Mouse (Mus musculus) liver, embryonic 15.5 days (tissue): Measurements from ENCODE around the gene Dvl3. TPM values are rescaled to one million over a fixed set of nuclear protein-coding genes. Genes with fewer than 3 reads are reported as not detected.
"Not testable (repeated sequence)": the region's sequence is repeated elsewhere in the genome, so short reads cannot be mapped to it uniquely, and the experiment has no call there.

Experiments
- ATAC-seq: fragments of 200-750 bp; cut with Nextera tagmentation; 2 replicates; pipeline ENCODE4 v1.8.0; 2017; ENCODE audit warnings: moderate number of reproducible peaks, mild to moderate bottlenecking, moderate library complexity; ENCODE audit not compliant: insufficient read depth
- H3K27ac ChIP-seq: fragments of 300-500 bp; sonication (generic); replicated peaks from 2 replicates; pipeline ENCODE4 v1.5.1; 2015; ENCODE audit warnings: mild to moderate bottlenecking, inconsistent platforms
- H3K27me3 ChIP-seq: fragments of 300-500 bp; sonication (generic); 2 replicates; pipeline ENCODE4 v1.6.1; 2015; ENCODE audit warnings: mild to moderate bottlenecking, inconsistent platforms
- H3K36me3 ChIP-seq: fragments of 300-500 bp; sonication (generic); replicated peaks from 2 replicates; pipeline ENCODE4 v1.6.1; 2015; ENCODE audit warnings: moderate library complexity, mild to moderate bottlenecking, inconsistent platforms
- H3K4me1 ChIP-seq: fragments of 300-500 bp; sonication (generic); replicated peaks from 2 replicates; pipeline ENCODE4 v1.6.1; 2015; ENCODE audit warnings: inconsistent platforms
- H3K4me2 ChIP-seq: fragments of 300-500 bp; sonication (generic); 2 replicates; pipeline ENCODE4 v1.6.1; 2015; ENCODE audit warnings: moderate library complexity, mild to moderate bottlenecking, inconsistent platforms
- H3K4me3 ChIP-seq: fragments of 300-500 bp; sonication (generic); replicated peaks from 2 replicates; pipeline ENCODE4 v1.5.1; 2015; ENCODE audit warnings: mild to moderate bottlenecking, inconsistent platforms
- H3K9ac ChIP-seq: fragments of 300-500 bp; sonication (generic); 2 replicates; pipeline ENCODE4 v1.6.1; 2015; ENCODE audit warnings: moderate library complexity, mild to moderate bottlenecking, inconsistent platforms
- H3K9me3 ChIP-seq: fragments of 300-500 bp; sonication (generic); replicated peaks from 2 replicates; pipeline ENCODE4 v1.6.1; 2016; ENCODE audit warnings: inconsistent platforms
- WGBS: fragments of 180-500 bp; shearing (Covaris S2); methylation state at CpG from one replicate; pipeline ENCODE4 v1.1.7; 2015; ENCODE audit warnings: mixed read lengths; ENCODE audit not compliant: insufficient replicate concordance; 5-methylcytosine and 5-hydroxymethylcytosine counted together
- polyA plus RNA-seq: library from polyadenylated mRNA; unstranded; fragments of >200 nt; fragmentation: Nextera tagmentation; extraction: Ambion mirVana; gene quantifications from 2 replicates; pipeline ENCODE4 v1.2.1, GENCODE M21; 2015

Gene Dvl3
- polyA plus RNA-seq, 1 experiment from 2014 or later = 3.8 TPM

DNA sequence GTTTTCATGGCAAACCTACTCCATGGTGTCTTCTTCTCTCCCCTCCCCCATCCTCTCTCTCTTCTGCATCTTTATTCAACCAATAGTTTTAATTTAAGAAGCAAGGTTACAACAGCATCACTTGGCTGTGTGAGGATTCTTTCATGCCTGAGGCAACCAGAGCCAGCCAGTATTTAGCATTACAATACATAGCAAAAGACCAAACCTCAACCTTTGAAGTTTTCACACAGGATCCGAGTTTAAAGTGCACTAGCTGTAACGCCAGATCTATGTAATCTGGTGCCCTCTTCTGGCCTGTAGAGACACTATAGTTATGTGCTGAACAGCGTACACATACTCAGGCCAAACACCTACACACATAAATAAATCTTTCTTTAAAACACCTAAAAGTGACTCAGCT lies 36.7 kb upstream of the Dvl3 start:
- Histone ChIP-seq H3K9me3 (no peaks in the 10 kb centered on the region), H3K9ac (no peak overlapping the region), H3K4me1 (no peaks in the 10 kb centered on the region; the same call in 1 of the 2 replicates), H3K4me3 (no peak overlapping the region), H3K27ac (no peak overlapping the region), H3K27me3 (no peaks in the 10 kb centered on the region), H3K4me2 (no peak overlapping the region), H3K36me3 (no peaks in the 10 kb centered on the region)
- 24% methylated on average over 3 of the region's 3 CpGs for WGBS
- ATAC-seq = no peak

DNA sequence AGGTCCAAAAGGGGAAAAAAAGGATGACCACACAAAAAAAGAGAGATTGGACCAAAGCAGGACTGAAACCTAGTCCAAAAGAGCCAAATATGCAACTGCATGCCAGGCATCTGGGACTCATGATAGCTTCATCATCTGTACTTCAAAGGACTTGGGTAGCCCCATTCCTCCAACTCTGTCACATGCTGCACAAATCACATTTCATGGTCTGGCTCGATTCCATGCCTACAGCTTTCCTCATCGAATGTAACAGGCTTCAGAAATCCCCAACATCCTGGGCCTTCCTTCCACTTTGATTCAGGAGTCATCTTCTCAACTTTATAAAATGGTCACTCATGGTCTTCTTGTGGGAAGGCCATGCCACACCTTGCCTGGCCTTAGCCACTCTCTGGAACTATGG lies 35.0 kb upstream of the Dvl3 start:
- H3K27me3 ChIP-seq = no peaks in the 10 kb centered on the region
- no peak overlapping the region for H3K27ac ChIP-seq
- no peak overlapping the region for H3K4me2 ChIP-seq
- no peak overlapping the region for H3K4me3 ChIP-seq
- no peaks in the 10 kb centered on the region for H3K36me3 ChIP-seq
- no peaks in the 10 kb centered on the region; the same call in 1 of the 2 replicates for H3K4me1 ChIP-seq
- no peaks in the 10 kb centered on the region for H3K9me3 ChIP-seq
- no peak overlapping the region for H3K9ac ChIP-seq
- no peak for ATAC-seq
- WGBS = 53% methylated on average over 2 of the region's 2 CpGs

DNA sequence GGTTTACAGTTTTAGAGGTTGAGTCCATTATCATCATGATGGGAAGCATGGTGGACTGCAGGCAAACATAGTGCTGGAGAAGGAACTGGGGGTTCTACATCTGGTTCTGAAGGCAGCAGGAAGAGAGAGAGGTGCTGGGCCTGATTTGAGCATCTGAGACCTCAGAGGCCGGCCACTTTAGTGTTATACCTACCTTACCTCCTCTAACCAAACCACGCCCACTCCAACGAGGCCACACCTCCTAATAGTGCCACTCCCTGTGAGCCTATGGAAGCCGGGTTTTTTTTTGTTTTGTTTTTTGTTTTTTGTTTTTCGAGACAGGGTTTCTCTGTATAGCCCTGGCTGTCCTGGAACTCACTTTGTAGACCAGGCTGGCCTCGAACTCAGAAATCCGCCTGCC lies 33.1 kb upstream of the Dvl3 start:
- H3K4me3 ChIP-seq, H3K4me1 ChIP-seq, H3K4me2 ChIP-seq, ATAC-seq, H3K9me3 ChIP-seq, H3K27ac ChIP-seq, H3K27me3 ChIP-seq, H3K36me3 ChIP-seq, H3K9ac ChIP-seq: not testable (repeated sequence)
- WGBS = 59% methylated on average over 7 of the region's 7 CpGs

DNA sequence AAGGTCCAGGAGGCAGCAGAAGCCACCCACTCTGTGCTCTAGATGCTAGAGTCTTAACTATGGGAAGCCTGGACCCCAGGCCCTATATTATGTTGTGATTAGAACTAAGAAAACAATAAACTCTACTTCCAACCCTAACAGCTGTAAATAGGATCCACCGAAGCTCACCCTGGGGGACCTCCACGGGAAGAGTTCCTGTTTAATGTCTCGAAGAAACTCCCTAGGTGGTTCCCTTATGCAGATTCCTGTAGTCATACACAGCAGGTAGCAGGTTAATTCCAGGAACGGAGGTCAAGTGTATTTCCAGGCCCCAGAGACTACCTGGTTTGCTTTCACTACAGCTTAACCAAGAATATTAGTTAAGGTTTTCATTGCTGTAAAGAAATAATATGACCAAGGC lies 31.7 kb upstream of the Dvl3 start:
- Histone ChIP-seq H3K9me3 (no peaks in the 10 kb centered on the region), H3K4me3 (no peak overlapping the region), H3K27ac (no peak overlapping the region), H3K27me3 (no peaks in the 10 kb centered on the region), H3K9ac (no peak overlapping the region), H3K4me1 (no peaks in the 10 kb centered on the region), H3K4me2 (no peak overlapping the region), H3K36me3 (no peaks in the 10 kb centered on the region)
- ATAC-seq = no peak
- WGBS = 47% methylated on average over 4 of the region's 4 CpGs

DNA sequence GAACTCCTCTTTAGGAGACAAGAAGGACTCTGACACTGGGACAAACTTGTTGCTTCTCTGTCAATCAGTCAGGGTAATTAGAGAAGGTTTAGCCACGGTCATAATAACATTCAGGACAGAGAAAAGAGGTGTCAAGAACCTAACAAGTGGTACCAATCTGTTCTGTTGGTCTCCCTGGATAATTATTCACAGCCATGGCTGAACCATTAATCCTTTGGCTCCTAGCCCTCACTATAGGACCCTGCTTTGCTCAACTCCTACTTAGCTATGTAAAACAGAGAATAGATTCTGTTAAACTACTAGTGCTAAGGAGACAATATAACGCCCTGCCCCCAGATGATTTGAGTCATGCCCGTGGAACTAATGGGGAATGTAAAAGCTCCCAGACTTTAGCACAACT lies 30.7 kb upstream of the Dvl3 start:
- Histone ChIP-seq H3K4me3 (no peak overlapping the region), H3K27me3 (no peaks in the 10 kb centered on the region), H3K27ac (no peak overlapping the region), H3K4me2 (no peak overlapping the region), H3K9me3 (no peaks in the 10 kb centered on the region), H3K36me3 (no peaks in the 10 kb centered on the region), H3K4me1 (no peaks in the 10 kb centered on the region), H3K9ac (no peak overlapping the region)
- ATAC-seq = no peak
- 46% methylated on average over 3 of the region's 3 CpGs for WGBS

DNA sequence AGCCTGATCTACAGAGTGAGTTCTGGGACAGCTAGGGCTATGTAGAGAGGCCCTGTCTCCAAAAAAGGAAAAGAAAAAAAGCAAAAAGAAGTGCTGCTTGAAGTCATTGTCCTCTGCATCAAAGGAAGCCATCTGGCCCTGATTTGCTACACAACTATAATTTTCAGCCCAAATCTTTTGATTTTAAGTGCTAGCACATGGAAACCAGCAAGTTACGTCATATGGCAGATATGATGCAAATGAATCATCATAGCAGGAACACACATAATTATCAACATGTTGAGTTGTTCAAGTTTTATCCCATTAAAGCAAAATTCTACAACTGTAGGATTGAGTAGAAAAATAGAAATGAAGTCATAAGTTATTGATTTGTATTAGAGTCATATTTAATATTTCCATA lies 28.6 kb upstream of the Dvl3 start:
- H3K4me1 ChIP-seq = no peaks in the 10 kb centered on the region
- WGBS = 49% methylated on average over 1 of the region's 1 CpGs
- H3K36me3 ChIP-seq = no peaks in the 10 kb centered on the region
- no peaks in the 10 kb centered on the region for H3K9me3 ChIP-seq
- H3K9ac ChIP-seq = no peak overlapping the region
- no peak overlapping the region for H3K4me2 ChIP-seq
- no peak for ATAC-seq
- no peaks in the 10 kb centered on the region for H3K27me3 ChIP-seq
- no peak overlapping the region for H3K4me3 ChIP-seq
- H3K27ac ChIP-seq = no peak overlapping the region

DNA sequence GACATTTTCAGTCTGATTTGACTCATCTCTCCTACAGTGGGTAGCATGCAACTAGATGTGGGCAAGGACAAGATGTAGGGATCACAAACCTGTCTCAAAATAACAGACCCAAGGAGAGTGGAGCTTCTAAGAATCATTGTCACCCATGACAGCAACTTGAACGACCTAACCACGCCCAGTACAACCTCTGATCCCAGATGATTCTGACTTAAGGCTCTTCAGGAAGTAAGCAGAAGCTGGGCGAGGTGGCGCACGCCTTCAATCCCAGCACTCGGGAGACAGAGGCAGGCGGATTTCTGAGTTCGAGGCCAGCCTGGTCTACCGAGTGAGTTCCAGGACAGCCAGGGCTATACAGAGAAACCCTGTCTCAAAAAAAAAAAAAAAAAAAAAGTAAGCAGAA lies 28.0 kb upstream of the Dvl3 start:
- H3K9ac ChIP-seq, H3K27me3 ChIP-seq, H3K4me2 ChIP-seq, H3K36me3 ChIP-seq, ATAC-seq, H3K4me3 ChIP-seq, H3K4me1 ChIP-seq, H3K9me3 ChIP-seq, H3K27ac ChIP-seq: not testable (repeated sequence)
- 66% methylated on average over 9 of the region's 9 CpGs for WGBS

DNA sequence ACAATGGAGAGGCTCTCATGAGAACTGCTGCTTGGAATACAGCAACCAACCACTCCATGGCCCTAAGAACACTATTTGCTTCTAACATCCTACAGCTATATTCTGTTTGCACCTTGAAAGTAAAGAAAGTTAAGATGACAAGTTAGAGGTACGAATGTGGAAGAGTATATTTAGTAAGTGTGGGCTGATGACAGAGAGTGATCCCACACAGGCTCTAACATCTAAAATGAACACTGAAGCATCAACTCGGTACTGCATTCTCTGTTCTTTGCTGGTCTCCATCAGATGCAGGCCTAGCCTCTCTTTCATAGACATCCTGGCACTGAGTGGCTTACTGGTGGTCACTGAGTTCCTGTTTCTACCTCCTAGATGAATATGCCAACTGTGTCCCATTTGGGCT lies 27.5 kb upstream of the Dvl3 start:
- H3K9ac ChIP-seq = no peak overlapping the region
- no peaks in the 10 kb centered on the region for H3K36me3 ChIP-seq
- H3K4me3 ChIP-seq = no peak overlapping the region
- ATAC-seq = no peak
- no peak overlapping the region for H3K4me2 ChIP-seq
- no peaks in the 10 kb centered on the region for H3K27me3 ChIP-seq
- H3K9me3 ChIP-seq = no peaks in the 10 kb centered on the region
- H3K4me1 ChIP-seq = no peaks in the 10 kb centered on the region
- 55% methylated on average over 2 of the region's 2 CpGs for WGBS
- H3K27ac ChIP-seq = no peak overlapping the region

DNA sequence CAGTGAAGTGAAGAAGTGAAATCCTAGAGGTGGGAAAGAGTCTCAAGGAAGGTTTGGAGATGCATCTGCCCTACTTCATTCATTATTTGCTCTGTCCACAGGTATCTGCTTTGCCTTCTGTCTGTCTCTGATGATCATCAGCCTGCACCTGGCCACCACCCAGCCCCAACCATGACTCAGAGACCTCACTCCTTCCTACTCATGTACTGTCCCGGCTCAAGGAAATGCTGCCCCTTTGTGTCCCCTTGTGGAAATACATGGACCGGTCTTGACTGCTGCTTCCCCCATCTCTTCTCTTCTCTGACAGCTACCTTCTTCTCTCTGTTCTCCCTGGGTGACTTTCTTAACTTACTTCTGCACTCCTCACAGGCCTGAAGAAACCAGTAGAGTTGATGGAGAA lies 26.2 kb upstream of the Dvl3 start:
- Histone ChIP-seq H3K9me3 (no peaks in the 10 kb centered on the region), H3K4me2 (no peak overlapping the region), H3K27ac (no peak overlapping the region), H3K4me3 (no peak overlapping the region), H3K4me1 (no peaks in the 10 kb centered on the region), H3K36me3 (no peaks in the 10 kb centered on the region), H3K27me3 (no peaks in the 10 kb centered on the region), H3K9ac (no peak overlapping the region)
- ATAC-seq = no peak
- WGBS = 26% methylated on average over 2 of the region's 2 CpGs

DNA sequence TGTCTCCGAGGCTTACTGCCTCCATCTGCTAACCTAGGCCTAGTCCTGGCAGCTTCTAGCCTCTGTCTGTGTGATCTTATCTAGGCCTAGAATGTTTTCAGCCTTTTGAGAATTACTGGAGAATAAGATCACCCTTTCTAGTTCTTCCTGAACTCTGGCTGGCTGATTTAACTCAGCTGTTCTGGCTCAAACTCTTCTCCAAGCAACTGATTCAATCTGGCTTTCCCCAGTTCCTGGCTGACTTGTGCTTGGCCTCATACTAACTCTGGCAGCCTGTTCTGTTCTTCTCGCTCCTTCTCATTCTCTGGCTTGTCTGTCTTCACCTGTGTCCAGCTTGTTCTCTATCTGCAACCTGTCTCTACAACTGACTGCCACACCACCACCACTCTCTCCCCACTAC lies 25.5 kb upstream of the Dvl3 start:
- Histone ChIP-seq H3K27me3 (no peaks in the 10 kb centered on the region), H3K27ac (no peak overlapping the region), H3K36me3 (no peaks in the 10 kb centered on the region), H3K9ac (no peak overlapping the region), H3K4me1 (no peaks in the 10 kb centered on the region), H3K9me3 (no peaks in the 10 kb centered on the region), H3K4me2 (no peak overlapping the region), H3K4me3 (no peak overlapping the region)
- 54% methylated on average over 2 of the region's 2 CpGs for WGBS
- no peak for ATAC-seq

DNA sequence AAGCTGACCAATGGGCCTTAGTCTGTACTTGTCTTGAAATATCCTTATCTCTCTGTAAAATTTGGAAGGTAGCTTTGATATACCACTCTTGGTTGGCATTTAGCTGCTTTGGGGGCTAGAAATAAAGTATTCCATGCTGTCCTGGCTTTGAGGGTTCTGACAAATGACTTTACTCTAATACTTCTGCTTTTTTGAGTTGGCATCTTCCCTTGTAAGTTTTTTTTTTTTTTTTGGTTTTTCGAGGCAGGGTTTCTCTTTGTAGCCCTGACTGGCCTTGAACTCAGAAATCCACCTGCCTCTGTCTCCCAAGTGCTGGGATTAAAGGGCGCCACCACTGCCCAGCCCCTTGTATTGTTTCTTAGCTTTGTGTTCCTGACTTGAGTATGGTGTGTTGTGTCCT lies 23.3 kb upstream of the Dvl3 start:
- ATAC-seq = no peak
- H3K27ac ChIP-seq = no peak overlapping the region
- WGBS = 36% methylated on average over 2 of the region's 2 CpGs

DNA sequence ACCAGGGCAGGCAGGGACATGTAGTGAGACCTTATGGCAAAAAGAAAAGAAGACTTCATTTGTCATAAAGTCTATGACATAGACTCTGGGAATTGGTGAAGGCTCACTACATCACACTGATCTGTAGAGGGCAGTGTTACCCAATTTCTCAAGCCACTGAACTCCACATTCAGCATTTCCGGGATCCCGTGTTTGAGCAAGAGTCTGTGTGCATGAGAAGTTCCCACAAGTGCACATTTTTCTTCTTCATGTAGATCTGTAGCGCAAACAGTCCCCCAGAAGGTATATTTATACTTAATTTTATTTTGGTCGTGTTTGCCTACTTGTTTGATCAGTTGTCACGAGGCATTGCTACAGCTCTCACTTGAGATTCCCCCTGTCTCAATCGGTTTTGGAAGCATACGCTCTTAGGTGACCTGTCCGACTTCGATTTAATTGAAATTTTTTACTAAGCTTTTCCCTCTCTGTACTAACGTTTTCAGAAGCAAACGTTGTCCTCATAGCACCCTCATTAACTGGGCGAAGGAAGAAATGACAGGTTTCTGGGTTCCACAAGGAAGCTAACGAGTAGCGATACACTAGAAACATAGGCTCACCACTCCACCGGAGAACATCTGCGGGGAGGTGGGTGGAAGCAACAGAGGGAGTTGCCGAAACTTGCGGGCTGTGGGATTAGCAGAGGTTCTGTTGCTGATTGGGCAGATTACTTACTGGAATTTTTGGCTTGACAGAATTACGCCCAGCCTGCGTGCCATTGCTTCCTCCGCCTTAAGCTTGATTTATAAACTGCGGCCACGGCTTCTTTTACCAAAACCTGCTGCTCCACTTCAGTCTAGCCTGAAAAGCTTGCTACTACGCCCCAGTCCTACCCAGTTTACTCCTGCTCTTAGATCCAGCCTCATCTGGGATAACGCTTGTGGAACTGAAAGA lies 19.8 kb upstream of the Dvl3 start:
- peak overlapping the region; percentile 76 for H3K4me2 ChIP-seq
- H3K9ac ChIP-seq = peak overlapping the region; percentile 20
- WGBS = 20% methylated on average over 25 of the region's 25 CpGs
- H3K9me3 ChIP-seq = no peaks in the 10 kb centered on the region
- H3K36me3 ChIP-seq = peaks cover 10% of the 10 kb centered on the region
- peak overlapping the region; percentile 46 for H3K4me3 ChIP-seq
- peak overlapping the region; percentile 5 for H3K27ac ChIP-seq
- ATAC-seq = no peak
- H3K4me1 ChIP-seq = peaks cover 30% of the 10 kb centered on the region
- H3K27me3 ChIP-seq = no peaks in the 10 kb centered on the region; the same call in 1 of the 2 replicates

More for the DNA sequence above, 23.3 kb upstream of the Dvl3 start:
- Histone ChIP-seq H3K4me3 (no peak overlapping the region), H3K36me3 (no peaks in the 10 kb centered on the region), H3K9me3 (no peaks in the 10 kb centered on the region), H3K4me2 (no peak overlapping the region), H3K27me3 (no peaks in the 10 kb centered on the region; the same call in 1 of the 2 replicates), H3K4me1 (peaks cover 14% of the 10 kb centered on the region), H3K9ac (no peak overlapping the region)
